Mouse (Mus musculus): ENCODE data around the gene Ppm1m.
A peak's percentile ranks its signal among the peaks of the same experiment; 100 is the strongest.

DNA sequence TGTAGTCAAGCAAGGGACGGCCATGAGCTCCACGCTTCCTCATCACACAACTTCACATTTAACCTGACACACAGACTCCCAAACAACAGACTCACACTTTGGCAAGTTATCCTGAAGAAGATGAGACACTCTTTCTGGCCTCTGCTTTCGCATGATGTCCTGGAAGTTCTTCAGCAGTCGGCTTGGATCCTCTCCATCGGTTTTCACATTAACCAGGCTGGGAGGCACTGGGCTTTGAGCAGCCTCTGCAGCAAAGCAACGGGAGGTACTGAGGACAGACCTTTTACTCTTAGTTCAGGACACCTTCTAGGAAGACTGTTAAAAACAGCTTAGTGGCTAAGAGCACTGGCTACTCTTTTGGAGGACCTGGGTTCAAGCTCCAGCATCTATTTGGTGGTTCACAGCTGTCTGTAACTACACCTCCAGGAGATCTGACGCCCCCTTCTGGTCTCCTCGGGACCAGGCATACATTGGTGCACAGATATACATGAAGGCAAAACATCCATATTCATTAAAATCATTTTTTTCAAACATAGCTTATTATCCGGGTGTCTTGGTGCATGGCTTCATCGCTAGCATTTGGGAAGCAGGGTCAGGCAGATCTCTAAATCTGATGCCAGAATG, 42.1 kb upstream of the Ppm1m start:
- TF ChIP-seq CTCF (IDR thresholded peaks at IDR 0.05), result peak; percentile 18; the same call in 1 of the 2 replicates
- TF ChIP-seq EP300 (IDR thresholded peaks at IDR 0.05; ENCODE audit: insufficient read depth, low read depth, low read length), result no peak
